Mouse (Mus musculus): ENCODE results near the gene Sema4b.

Gene Sema4b

DNA sequence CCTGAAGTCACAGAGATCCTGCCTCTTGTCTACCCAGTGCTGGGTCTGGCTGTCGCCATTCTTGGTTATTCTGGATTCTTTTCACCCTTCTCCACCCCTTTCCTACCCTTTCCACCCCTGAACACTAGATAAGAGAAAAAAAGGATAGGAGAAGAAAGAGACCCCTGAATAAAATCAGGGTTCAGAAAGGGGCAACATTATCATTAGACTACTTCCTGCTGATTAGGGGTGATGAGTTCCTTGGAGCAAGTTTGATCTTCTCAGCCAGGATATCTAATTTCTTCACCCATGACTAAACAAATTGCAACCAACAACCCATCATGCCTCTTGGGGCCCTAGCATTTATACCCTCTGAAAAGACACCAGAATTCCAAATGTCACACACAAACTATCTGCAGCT lies 81.1 kb downstream of the Sema4b start:
- in situ Hi-C loops (cut with MboI, MseI), result no loop called here

DNA sequence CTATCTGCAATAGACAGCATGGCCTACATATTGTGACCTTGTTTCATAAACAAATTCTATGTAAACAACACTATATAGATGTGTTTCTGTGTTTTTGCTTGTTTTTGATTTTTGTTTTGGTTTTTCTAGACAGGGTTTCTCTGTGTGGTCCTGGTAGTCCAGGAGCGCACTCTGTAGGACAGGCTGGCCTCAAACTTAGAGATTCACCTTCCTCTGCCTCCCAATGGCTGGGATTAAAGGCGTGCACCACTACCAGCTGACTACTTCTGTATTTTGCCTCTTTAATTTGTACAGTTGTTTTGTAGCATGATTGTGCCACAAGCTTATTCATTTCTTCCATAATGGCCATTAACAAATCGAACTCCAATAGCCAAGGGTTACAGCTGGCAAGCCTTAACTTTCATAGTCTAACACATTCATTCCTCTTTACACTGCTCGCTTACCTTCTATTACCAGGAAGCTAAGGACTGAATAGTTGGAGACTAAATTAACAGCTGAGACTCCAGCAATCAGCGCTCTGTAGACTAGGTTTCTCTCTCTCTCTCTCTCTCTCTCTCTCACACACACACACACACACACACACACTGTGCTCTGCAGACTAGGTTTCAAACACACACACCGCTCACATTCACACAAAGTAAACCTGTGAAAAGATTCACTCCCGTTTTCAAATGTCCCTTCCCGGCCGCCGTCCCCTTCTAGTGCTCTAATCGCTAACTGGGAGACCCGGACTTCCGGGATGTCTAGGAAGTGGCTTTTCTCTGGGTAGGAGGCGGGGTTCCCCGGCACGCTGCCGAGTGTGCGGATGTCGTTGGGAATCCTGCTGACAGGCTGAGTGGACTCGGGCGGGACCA lies 82.5 kb downstream of the Sema4b start, which contains the start of gene Vps33b:
Gene Vps33b (plus strand): TSS at position 753 of the 854 bp plus-strand sequence.
- in situ Hi-C loops (cut with MboI, MseI), result no loop called here

DNA sequence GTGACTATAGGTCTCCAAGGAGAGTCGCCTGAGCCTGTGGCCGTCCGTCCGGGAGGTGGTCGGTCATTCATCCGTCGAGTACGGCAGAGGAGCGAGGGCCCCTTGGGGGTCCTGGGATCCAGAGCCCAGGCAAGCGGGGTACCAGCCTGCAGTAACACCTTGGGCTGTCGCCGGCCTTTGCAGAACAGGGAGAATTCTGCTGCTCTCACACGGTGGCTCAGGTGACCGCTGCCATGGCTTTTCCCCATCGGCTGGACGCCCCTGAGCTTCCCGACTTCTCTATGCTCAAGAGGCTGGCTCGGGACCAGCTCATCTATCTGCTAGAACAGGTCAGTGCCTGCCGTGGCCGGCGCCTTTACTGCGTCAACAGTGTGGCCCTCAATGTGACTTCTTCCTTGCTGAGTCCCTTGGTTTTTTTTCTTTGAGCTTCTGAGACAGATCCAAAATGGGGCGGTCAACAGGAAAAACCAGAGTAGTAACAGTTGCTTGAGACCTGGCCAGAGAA lies 83.2 kb downstream of the Sema4b start:
- in situ Hi-C loops (cut with MboI, MseI), result no loop called here

DNA sequence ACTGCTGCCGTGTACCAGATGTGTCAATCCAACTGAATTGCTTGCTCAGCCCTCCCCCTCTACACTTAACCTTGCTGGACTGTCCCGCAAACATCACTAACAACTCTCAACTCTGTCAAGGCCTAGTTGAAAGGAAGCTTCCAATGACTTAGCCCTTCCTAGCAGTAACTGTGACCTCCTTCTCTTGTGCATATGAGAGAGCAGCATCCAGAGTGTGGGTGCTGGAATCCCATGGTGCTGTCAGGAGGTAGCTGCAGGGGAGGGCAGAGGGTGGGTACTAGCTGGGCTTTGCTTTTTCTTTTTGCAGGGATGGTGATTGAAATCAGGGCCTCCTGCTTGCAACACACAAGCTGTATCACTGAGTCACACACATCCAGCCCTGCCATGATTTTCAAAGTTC lies 86.8 kb downstream of the Sema4b start:
- in situ Hi-C loops (cut with MboI, MseI), result no loop called here
